Mouse (Mus musculus): ENCODE results near the gene Gnl2. TPM values are rescaled to one million over a fixed set of nuclear protein-coding genes. Genes with fewer than 3 reads are reported as not detected.

The Gnl2 gene
- total and polyA plus RNA-seq, 3 experiments = 65.0 to 139 (median 66.8) TPM

- no peak for TF ChIP-seq POLR2A (IDR thresholded peaks at IDR 0.05; ENCODE audit: low read depth, low read length)
- no peak for TF ChIP-seq ETS1 (conservative IDR thresholded peaks at IDR 0.05; ENCODE audit: low read depth, low read length)
- TF ChIP-seq TCF12 (IDR thresholded peaks at IDR 0.05; ENCODE audit: low read depth, low read length) = no peak
- no peak for TF ChIP-seq TBP (conservative IDR thresholded peaks at IDR 0.05; ENCODE audit: low read depth, low read length)
- TF ChIP-seq RCOR1 (conservative IDR thresholded peaks at IDR 0.05; ENCODE audit: low read depth, low read length) = no peak
- TF ChIP-seq ZNF384 (IDR thresholded peaks at IDR 0.05; ENCODE audit: low read depth, low read length) = no peak
- no peak for TF ChIP-seq CHD2 (IDR thresholded peaks at IDR 0.05; ENCODE audit: low read length)
- dilution Hi-C loops (cut with MboI; ENCODE audit: extremely low pct_ligation_motif_present, extremely low pct_unique_long_range_greater_than_20kb, low sequenced_read_pairs) = no loop called here
- peak overlapping the region in 2 of 3 experiments; percentile 1 to 22 for H3K4me3 ChIP-seq (replicated peaks in 1 of 3; ENCODE audit: low read depth in 2 of 3, low read length in 2 of 3, poor library complexity in 1 of 3)
- H3K27me3 ChIP-seq (replicated peaks) = peaks cover 9% of the 10 kb centered on the region
- H3K9me3 ChIP-seq (replicated peaks; ENCODE audit: low read length) = peaks cover 2% of the 10 kb centered on the region
- H3K27ac ChIP-seq (ENCODE audit: insufficient read depth, low read depth) = no peak overlapping the region
- no peak overlapping the region for H3K9ac ChIP-seq (ENCODE audit: insufficient read depth, low read depth)
- peaks cover 34 to 41% of the 10 kb centered on the region in 2 experiments for H3K4me1 ChIP-seq (ENCODE audit: control insufficient read depth in 1 of 2, insufficient read depth in 2 of 2)
- in situ Hi-C loops (cut with MboI; ENCODE audit: low pct_ligation_motif_present, low pct_unique_long_range_greater_than_20kb, low sequenced_read_pairs) = no loop called here
- no peaks in the 10 kb centered on the region for H3K36me3 ChIP-seq (replicated peaks in 1 of 2; ENCODE audit: control insufficient read depth in 1 of 2, insufficient read depth in 1 of 2, low read length in 1 of 2)
- H3K4me2 ChIP-seq (ENCODE audit: insufficient read depth, low read depth, poor library complexity, severe bottlenecking) = peak overlapping the region; percentile 4
- no peak for DNase-seq (ENCODE audit: extremely low read depth)
- H3K79me2 ChIP-seq (replicated peaks; ENCODE audit: control insufficient read depth, extremely low read depth, insufficient read depth, poor library complexity, severe bottlenecking) = no peaks in the 10 kb centered on the region
These were observed 26.6 kb upstream of the Gnl2 start for GRCm38 (mm10) chr4:124989787-124990253.

GRCm38 (mm10) chr4:124990325-124990724, 26.1 kb upstream of the Gnl2 start:
- Histone ChIP-seq H3K4me1 (ENCODE audit: control insufficient read depth in 1 of 2, insufficient read depth in 2 of 2) (peaks cover 34 to 41% of the 10 kb centered on the region in 2 experiments), H3K4me3 (replicated peaks in 1 of 3; ENCODE audit: low read depth in 2 of 3, low read length in 2 of 3, poor library complexity in 1 of 3) (peak overlapping the region in 2 of 3 experiments; percentile 1 to 22)

GRCm38 (mm10) chr4:124997479-124998147, 18.8 kb upstream of the Gnl2 start:
- TF ChIP-seq POLR2AphosphoS2 (IDR thresholded peaks at IDR 0.05; ENCODE audit: low read depth, low read length) (no peak), CHD2 (IDR thresholded peaks at IDR 0.05; ENCODE audit: low read length) (no peak), MEF2A (IDR thresholded peaks at IDR 0.05; ENCODE audit: borderline replicate concordance, low read depth, low read length) (no peak), ZNF384 (IDR thresholded peaks at IDR 0.05; ENCODE audit: low read depth, low read length) (no peak)
- dilution Hi-C loops (cut with MboI; ENCODE audit: extremely low pct_ligation_motif_present, extremely low pct_unique_long_range_greater_than_20kb, low sequenced_read_pairs) = no loop called here
- Histone ChIP-seq H3K4me2 (ENCODE audit: insufficient read depth, low read depth, poor library complexity, severe bottlenecking) (no peak overlapping the region), H3K9ac (ENCODE audit: insufficient read depth, low read depth) (no peak overlapping the region), H3K27ac (ENCODE audit: insufficient read depth, low read depth) (no peak overlapping the region), H3K4me3 (replicated peaks in 1 of 3; ENCODE audit: low read depth in 2 of 3, low read length in 2 of 3, poor library complexity in 1 of 3) (no peak overlapping the region), H3K79me2 (replicated peaks; ENCODE audit: control insufficient read depth, extremely low read depth, insufficient read depth, poor library complexity, severe bottlenecking) (no peaks in the 10 kb centered on the region), H3K36me3 (replicated peaks in 1 of 2; ENCODE audit: control insufficient read depth in 1 of 2, insufficient read depth in 1 of 2, low read length in 1 of 2) (no peaks in the 10 kb centered on the region), H3K27me3 (replicated peaks) (peaks cover 24% of the 10 kb centered on the region), H3K4me1 (ENCODE audit: control insufficient read depth in 1 of 2, insufficient read depth in 2 of 2) (no peaks in the 10 kb centered on the region), H3K9me3 (replicated peaks; ENCODE audit: low read length) (no peaks in the 10 kb centered on the region)
- no peak for DNase-seq (ENCODE audit: extremely low read depth)
- in situ Hi-C loops (cut with MboI; ENCODE audit: low pct_ligation_motif_present, low pct_unique_long_range_greater_than_20kb, low sequenced_read_pairs) = no loop called here

More at GRCm38 (mm10) chr4:124990325-124990724, 26.1 kb upstream of the Gnl2 start:
- dilution Hi-C loops (cut with MboI; ENCODE audit: extremely low pct_ligation_motif_present, extremely low pct_unique_long_range_greater_than_20kb, low sequenced_read_pairs) = no loop called here
- TF ChIP-seq MAFK (IDR thresholded peaks at IDR 0.05; ENCODE audit: insufficient replicate concordance, low read length) (peak; percentile 62; the same call in 1 of the 2 replicates), MXI1 (IDR thresholded peaks at IDR 0.05; ENCODE audit: low read depth, low read length) (no peak), PAX5 (IDR thresholded peaks at IDR 0.05; ENCODE audit: low read length) (no peak), USF2 (conservative IDR thresholded peaks at IDR 0.05; ENCODE audit: low read depth, low read length) (no peak), ETS1 (conservative IDR thresholded peaks at IDR 0.05; ENCODE audit: low read depth, low read length) (no peak), BHLHE40 (IDR thresholded peaks at IDR 0.05; ENCODE audit: low read depth, low read length) (peak; percentile 79), POLR2A (IDR thresholded peaks at IDR 0.05; ENCODE audit: low read depth, low read length) (peak; percentile 34; the same call in 1 of the 2 replicates), ZKSCAN1 (IDR thresholded peaks at IDR 0.05; ENCODE audit: borderline replicate concordance, low read depth, low read length) (no peak)
- Histone ChIP-seq H3K79me2 (replicated peaks; ENCODE audit: control insufficient read depth, extremely low read depth, insufficient read depth, poor library complexity, severe bottlenecking) (no peaks in the 10 kb centered on the region), H3K9ac (ENCODE audit: insufficient read depth, low read depth) (no peak overlapping the region), H3K9me3 (replicated peaks; ENCODE audit: low read length) (peaks cover 2% of the 10 kb centered on the region), H3K27me3 (replicated peaks) (peaks cover 7% of the 10 kb centered on the region), H3K4me2 (ENCODE audit: insufficient read depth, low read depth, poor library complexity, severe bottlenecking) (peak overlapping the region; percentile 4), H3K36me3 (replicated peaks in 1 of 2; ENCODE audit: control insufficient read depth in 1 of 2, insufficient read depth in 1 of 2, low read length in 1 of 2) (no peaks in the 10 kb centered on the region), H3K27ac (ENCODE audit: insufficient read depth, low read depth) (no peak overlapping the region)
- DNase-seq (ENCODE audit: extremely low read depth) = peak; percentile 57
- in situ Hi-C loops (cut with MboI; ENCODE audit: low pct_ligation_motif_present, low pct_unique_long_range_greater_than_20kb, low sequenced_read_pairs) = no loop called here
